Mouse (Mus musculus): Measurements from ENCODE around the gene Synj2. TPM values are rescaled to one million over a fixed set of nuclear protein-coding genes. Genes with fewer than 3 reads are reported as not detected.

Gene Synj2
- total RNA-seq, 2 experiments from 2014 or later = 26.3 to 36.9 TPM

GRCm38 (mm10) chr17:5940792-5941191 lies 288 bp upstream of the Synj2 start:
- peak; percentile 76 for TF ChIP-seq CTCF (IDR thresholded peaks at IDR 0.05)
- intact Hi-C loops (cut with DNase I) = loop anchor here (1.0 to 2.0 kb wide), 2 partner anchors 38 to 79 kb away; no protein-coding TSS in a partner anchor
- Histone ChIP-seq H3K27ac (peak overlapping the region; percentile 71), H3K4me3 (peak overlapping the region; percentile 96)
- peak; percentile 92 for DNase-seq

DNA sequence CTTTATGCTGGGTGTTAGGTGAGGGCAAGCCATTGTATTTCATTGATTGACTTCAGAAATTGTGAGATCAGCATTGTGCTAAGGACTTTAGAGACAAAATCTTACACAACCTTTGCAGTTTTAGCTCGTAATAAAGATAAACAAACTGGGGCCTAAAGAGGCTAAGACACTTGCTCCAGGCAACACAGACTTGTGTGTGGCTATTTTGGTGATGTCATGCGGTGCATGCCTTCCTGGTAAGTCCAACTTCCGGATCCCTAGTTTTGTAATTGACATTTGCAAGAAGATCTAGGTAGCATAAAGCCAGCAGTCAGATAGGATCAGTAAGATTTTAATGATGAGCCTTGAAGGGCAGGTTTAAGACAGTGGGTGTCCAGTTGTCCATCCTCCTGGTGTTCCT lies 1.1 kb downstream of the Synj2 start:
- Histone ChIP-seq H3K27ac (peak overlapping the region; percentile 89), H3K4me3 (peak overlapping the region; percentile 96)
- no peak for TF ChIP-seq CTCF (IDR thresholded peaks at IDR 0.05)
- intact Hi-C loops (cut with DNase I) = no loop called here
- no peak for DNase-seq

- Histone ChIP-seq H3K4me3 (peak overlapping the region; percentile 96; the same call in 1 of the 2 replicates), H3K27ac (peak overlapping the region; percentile 89)
- TF ChIP-seq CTCF (IDR thresholded peaks at IDR 0.05) = no peak
- intact Hi-C loops (cut with DNase I) = no loop called here
- no peak for DNase-seq
These were observed 2.0 kb downstream of the Synj2 start for GRCm38 (mm10) chr17:5943053-5943452.

DNA sequence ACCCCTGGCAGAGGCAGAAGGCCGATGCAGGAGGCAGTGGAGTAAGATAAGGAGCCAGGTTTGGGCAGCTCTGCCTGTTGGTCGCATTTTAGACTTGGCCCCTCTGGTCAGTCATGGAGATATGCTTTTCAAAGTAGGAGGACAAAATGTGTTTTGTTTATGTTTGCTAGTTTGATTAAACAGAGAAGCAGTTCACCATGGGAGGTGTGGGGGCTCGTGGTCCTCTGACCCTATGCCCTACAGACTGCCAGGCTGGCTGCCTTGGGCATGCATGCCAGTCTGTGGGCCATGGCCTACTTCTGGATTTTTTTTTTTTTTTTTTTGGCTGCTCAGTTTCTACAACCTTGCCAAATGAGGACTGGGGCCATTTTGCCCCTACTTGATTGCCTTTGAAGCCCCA lies 6.0 kb downstream of the Synj2 start:
- intact Hi-C loops (cut with DNase I) = no loop called here
- DNase-seq = no peak
- no peak overlapping the region for H3K4me3 ChIP-seq
- H3K27ac ChIP-seq = no peak overlapping the region
- TF ChIP-seq CTCF (IDR thresholded peaks at IDR 0.05) = no peak

DNA sequence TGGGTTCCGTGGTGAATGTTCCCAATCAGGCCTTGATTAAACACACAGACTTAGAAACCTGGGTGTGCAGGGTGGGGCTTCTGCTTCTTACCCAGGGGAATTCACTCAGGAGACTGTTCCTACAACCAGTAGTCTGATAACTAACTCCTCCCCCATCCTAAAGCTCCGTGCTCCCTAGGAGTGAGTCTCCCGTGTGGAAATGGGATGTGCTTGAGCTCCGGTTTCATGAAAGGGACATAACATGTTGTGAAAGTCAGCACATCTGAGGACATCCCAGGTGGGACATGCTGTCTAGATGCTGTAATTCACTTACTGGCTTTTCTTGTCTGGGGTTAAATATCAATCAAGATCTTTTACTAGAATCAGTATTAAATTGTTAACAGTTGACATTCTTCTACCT lies 11.4 kb downstream of the Synj2 start:
- DNase-seq = no peak
- Histone ChIP-seq H3K4me3 (no peak overlapping the region), H3K27ac (no peak overlapping the region)
- intact Hi-C loops (cut with DNase I) = no loop called here
- TF ChIP-seq CTCF (IDR thresholded peaks at IDR 0.05) = no peak

DNA sequence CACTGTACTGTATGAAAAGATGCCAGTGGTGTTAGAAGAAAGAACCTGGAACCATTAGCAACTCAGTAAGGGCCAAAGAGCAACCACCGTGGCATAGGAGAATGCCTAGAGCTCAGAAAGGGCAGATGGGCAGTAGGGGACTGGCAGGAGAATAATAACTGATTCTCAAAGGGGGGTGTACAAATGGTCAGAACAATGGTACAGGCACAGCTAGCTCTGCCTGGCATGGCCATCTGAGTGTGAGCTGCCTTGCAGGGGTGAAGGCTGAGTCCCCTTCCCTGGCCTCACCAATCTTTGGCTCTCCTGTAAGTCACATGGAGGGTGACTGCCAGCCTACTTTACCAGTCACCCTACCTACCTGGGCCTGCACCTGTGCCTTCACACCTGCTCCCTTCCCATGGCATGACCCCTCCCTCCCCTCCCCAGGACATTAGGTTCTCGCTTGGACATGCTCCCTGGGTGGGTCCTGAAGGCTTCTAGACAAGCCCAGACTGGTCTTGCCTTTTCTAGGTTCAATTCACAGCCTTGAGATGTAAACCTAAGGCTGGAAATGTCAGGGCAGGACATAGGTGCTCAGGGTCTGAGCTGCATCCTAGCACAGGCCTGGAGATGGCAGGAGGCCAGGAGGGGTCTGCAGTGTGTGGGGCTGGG lies 15.4 kb downstream of the Synj2 start:
- DNase-seq = no peak
- Histone ChIP-seq H3K27ac (no peak overlapping the region), H3K4me3 (no peak overlapping the region)
- no peak for TF ChIP-seq CTCF (IDR thresholded peaks at IDR 0.05)
- intact Hi-C loops (cut with DNase I) = no loop called here

- no peak for TF ChIP-seq CTCF (IDR thresholded peaks at IDR 0.05)
- intact Hi-C loops (cut with DNase I) = no loop called here
- no peak overlapping the region for H3K27ac ChIP-seq
- H3K4me3 ChIP-seq = no peak overlapping the region
- no peak for DNase-seq
These were observed 16.0 kb downstream of the Synj2 start for GRCm38 (mm10) chr17:5957097-5957496.

DNA sequence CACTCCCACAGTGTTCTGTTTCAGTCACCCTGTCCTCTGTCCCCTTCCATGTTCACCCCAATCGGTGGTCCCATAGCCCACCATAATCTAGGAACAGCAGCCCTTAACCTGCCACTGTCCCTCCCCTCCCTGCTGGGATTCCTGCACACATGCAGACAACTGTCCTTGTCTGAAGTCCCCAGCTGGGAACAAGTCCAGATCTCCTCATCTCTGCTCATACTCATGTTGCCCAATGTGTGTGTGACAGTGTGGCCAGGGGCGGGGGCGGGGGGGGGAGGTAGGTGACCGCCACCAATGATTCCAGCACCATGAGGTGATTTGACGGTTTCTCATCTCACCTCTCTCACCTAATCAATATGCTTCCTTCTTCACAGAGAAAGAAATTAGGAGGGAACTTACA lies 17.1 kb downstream of the Synj2 start:
- TF ChIP-seq CTCF (IDR thresholded peaks at IDR 0.05) = no peak
- Histone ChIP-seq H3K27ac (no peak overlapping the region), H3K4me3 (no peak overlapping the region)
- intact Hi-C loops (cut with DNase I) = no loop called here
- DNase-seq = no peak

DNA sequence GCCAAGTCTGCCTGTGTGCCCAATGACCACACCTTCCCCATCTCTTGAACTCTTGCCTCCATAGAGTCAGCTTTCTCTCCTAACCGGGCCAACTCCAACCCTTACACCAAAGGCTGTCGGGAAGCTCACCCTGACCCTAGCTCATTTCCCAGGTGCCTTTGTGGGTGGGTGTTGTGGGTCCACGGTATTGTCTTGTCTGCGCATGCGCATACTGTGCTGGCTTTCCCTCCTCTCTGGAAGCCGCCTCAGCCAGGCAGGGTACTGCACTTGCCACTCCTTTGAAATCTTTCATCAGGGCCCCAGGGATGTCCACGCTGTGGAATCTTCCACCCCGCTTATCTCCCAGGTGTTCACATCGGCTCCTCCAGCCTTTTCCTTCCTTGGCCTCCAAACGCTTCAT lies 17.6 kb downstream of the Synj2 start:
- DNase-seq = no peak
- no peak overlapping the region for H3K4me3 ChIP-seq
- no peak overlapping the region for H3K27ac ChIP-seq
- intact Hi-C loops (cut with DNase I) = no loop called here
- no peak for TF ChIP-seq CTCF (IDR thresholded peaks at IDR 0.05)

GRCm38 (mm10) chr17:5959096-5959495 lies 18.0 kb downstream of the Synj2 start:
- intact Hi-C loops (cut with DNase I) = no loop called here
- no peak for TF ChIP-seq CTCF (IDR thresholded peaks at IDR 0.05)
- no peak for DNase-seq
- H3K4me3 ChIP-seq = no peak overlapping the region
- H3K27ac ChIP-seq = peak overlapping the region; percentile 66

DNA sequence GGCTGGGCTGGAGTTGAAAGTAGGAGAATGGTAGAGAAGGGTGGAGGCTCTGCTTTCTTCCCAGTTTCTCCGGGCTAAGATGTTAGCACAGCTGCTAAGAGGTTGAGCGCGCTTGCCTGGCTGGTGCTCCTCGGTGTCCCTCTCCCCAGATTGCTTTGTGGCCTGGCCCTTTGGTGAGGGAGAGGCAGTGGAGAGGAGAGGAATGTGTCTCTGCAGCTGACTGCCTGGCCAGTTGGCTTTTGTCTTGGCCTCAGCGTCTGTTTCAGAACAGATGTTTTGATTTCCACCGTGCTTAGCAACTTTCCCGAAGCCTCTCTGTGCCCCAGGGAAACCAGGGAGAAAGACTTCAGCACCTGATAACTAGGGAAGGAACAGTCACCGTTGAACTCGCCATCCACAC lies 18.7 kb downstream of the Synj2 start:
- no peak for TF ChIP-seq CTCF (IDR thresholded peaks at IDR 0.05)
- Histone ChIP-seq H3K4me3 (no peak overlapping the region), H3K27ac (peak overlapping the region; percentile 66)
- intact Hi-C loops (cut with DNase I) = no loop called here
- peak; percentile 60 for DNase-seq

- Histone ChIP-seq H3K27ac (no peak overlapping the region), H3K4me3 (no peak overlapping the region)
- no peak for DNase-seq
- TF ChIP-seq CTCF (IDR thresholded peaks at IDR 0.05) = no peak
- intact Hi-C loops (cut with DNase I) = no loop called here
These were observed 22.7 kb downstream of the Synj2 start for GRCm38 (mm10) chr17:5963766-5964165.

DNA sequence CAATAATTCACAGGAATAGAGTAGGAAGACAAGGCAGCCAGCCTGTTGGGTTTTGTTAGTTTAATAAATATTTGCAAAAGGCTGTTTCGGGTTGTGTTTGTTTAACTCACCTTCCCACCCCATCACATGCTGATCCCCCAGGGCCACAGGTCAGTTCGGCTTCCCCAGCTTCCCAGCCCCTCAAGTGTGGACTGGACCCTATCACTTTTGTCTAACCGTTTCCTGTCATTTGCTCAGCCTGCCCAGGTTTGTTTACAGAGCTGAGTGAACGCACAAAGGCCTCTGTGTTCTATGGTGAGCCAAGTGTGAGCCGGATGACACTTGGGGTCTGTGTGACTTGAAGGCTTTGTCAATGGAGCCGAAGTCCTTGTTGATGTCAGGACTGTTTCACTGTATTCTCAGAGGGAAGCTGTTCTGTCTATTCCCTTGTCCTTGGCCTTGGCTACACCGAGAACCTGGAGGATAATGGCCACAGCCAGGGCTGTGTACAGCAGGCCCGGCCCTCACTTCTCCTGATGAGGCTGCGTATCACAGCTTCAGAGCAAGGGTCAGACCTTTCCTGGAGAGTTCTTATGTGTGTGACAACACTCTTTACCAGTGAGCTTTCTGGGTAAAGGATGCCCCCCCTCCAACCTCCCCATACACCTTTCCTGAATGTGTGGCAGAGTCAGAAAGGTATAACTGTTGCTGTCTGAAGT lies 24.2 kb downstream of the Synj2 start:
- no peak overlapping the region for H3K27ac ChIP-seq
- H3K4me3 ChIP-seq = no peak overlapping the region
- no peak for DNase-seq
- no peak for TF ChIP-seq CTCF (IDR thresholded peaks at IDR 0.05)
- intact Hi-C loops (cut with DNase I) = no loop called here

- intact Hi-C loops (cut with DNase I) = no loop called here
- no peak for TF ChIP-seq CTCF (IDR thresholded peaks at IDR 0.05)
- no peak for DNase-seq
- Histone ChIP-seq H3K4me3 (no peak overlapping the region), H3K27ac (no peak overlapping the region)
These were observed 25.6 kb downstream of the Synj2 start for GRCm38 (mm10) chr17:5966706-5967105.

All from gastrocnemius, adult 2 months (tissue).